Mouse (Mus musculus) spleen, adult 2 months (tissue): Measurements from ENCODE around the gene Npdc1. TPM values are rescaled to one million over a fixed set of nuclear protein-coding genes. Genes with fewer than 3 reads are reported as not detected.

Experiments used
- DNase-seq, 2 experiments: peaks; one replicate each; pipeline versions ENCODE4 v3.0.0 to v3.0.0-alpha.2; 2012 to 2021; ENCODE audit warnings: low spot score in 2 of 2, low read depth in 1 of 2
- H3K27ac ChIP-seq: fragments of 200-500 bp; 2 replicates; pipeline ENCODE4 v1.5.1; 2012; ENCODE audit warnings: low read length, inconsistent platforms; ENCODE audit not compliant: insufficient read depth
- H3K27me3 ChIP-seq: fragments of 200-500 bp; 2 replicates; pipeline ENCODE4 v1.6.1; 2012; ENCODE audit warnings: mild to moderate bottlenecking, moderate library complexity, low read length, inconsistent platforms; ENCODE audit not compliant: control insufficient read depth, insufficient read depth
- H3K36me3 ChIP-seq: fragments of 200-500 bp; 2 replicates; pipeline ENCODE4 v1.6.1; 2012; ENCODE audit warnings: mild to moderate bottlenecking, low read length, inconsistent platforms; ENCODE audit not compliant: control insufficient read depth, insufficient read depth
- H3K4me1 ChIP-seq: fragments of 200-500 bp; 2 replicates; pipeline ENCODE4 v1.6.1; 2011; ENCODE audit warnings: inconsistent platforms; ENCODE audit not compliant: control insufficient read depth, insufficient read depth, insufficient read length
- H3K4me3 ChIP-seq: fragments of 200-500 bp; 2 replicates; pipeline ENCODE4 v1.5.1; 2011; ENCODE audit warnings: mild to moderate bottlenecking, inconsistent platforms; ENCODE audit not compliant: insufficient read depth, insufficient read length; ENCODE audit errors: extremely low read depth
- CTCF ChIP-seq: fragments of 200-500 bp; IDR thresholded peaks from 2 replicates; pipeline ENCODE4 v1.5.1; 2011; ENCODE audit warnings: mild to moderate bottlenecking, inconsistent platforms; ENCODE audit not compliant: insufficient read depth, insufficient read length, insufficient replicate concordance; ENCODE audit errors: extremely low read depth
- POLR2A ChIP-seq: fragments of 200-500 bp; IDR thresholded peaks from 2 replicates; pipeline ENCODE4 v1.6.1; 2011; ENCODE audit warnings: low read depth, low read length, inconsistent platforms
- WGBS: fragments of 180-500 bp; shearing (Covaris S2); methylation state at CpG from one replicate; pipeline ENCODE4 v1.1.7; 2018; 5-methylcytosine and 5-hydroxymethylcytosine counted together
- polyA plus RNA-seq: library from polyadenylated mRNA; depleted of rRNA; stranded (reverse); fragments of >200 nt; gene quantifications from 2 replicates; pipeline ENCODE4 v1.2.3, GENCODE M21; 2012

Npdc1 gene
- polyA plus RNA-seq, 1 experiment, result 31.0 TPM

DNA sequence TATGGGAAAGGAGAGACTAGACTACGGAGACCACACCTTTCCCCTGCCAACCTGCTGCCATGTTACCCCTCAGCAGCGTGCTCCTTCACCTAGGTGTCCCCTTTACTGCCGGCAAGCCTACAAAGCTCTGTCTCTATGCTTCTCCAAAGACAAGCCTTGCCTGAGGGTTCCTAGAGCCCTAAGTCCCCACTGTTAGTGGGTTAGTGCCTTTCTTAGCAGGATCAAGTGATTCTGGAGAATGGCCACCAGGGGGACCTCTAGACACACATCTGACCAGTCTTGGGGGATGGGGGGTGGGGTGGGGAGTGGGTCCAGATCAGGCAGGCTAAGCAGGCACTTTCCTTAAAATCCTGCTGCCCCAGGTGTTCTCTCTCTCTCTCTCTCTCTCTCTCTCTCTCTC, 22.7 kb downstream of the Npdc1 start:
- peak in 1 of 2 experiments; percentile 46 for DNase-seq
- WGBS, result 26% methylated on average over 3 of the region's 3 CpGs
- Histone ChIP-seq H3K27me3 (no peaks in the 10 kb centered on the region), H3K27ac (peak overlapping the region; percentile 76; the same call in 1 of the 2 replicates), H3K4me1 (peaks cover 6% of the 10 kb centered on the region; the same call in 1 of the 2 replicates), H3K4me3 (no peak overlapping the region), H3K36me3 (no peaks in the 10 kb centered on the region)
- TF ChIP-seq POLR2A, result no peak
- peak; percentile 53; the same call in 1 of the 2 replicates for TF ChIP-seq CTCF

- Histone ChIP-seq H3K27ac (peak within 1 kb of the TSS; percentile 76), H3K36me3 (no peaks in the 10 kb centered on the region), H3K27me3 (no peaks in the 10 kb centered on the region), H3K4me3 (no peak within 1 kb of the TSS), H3K4me1 (peaks cover 6% of the 10 kb centered on the region; the same call in 1 of the 2 replicates)
- DNase-seq, result peak in 1 of 2 experiments; percentile 20
- no peak for TF ChIP-seq POLR2A
- no peak for TF ChIP-seq CTCF
- WGBS, result 10% methylated on average over 17 of the region's 17 CpGs
Observed at GRCm38 (mm10) chr2:25422587-25423410, 23.6 kb downstream of the Npdc1 start, which contains the start of gene Fut7. TSS of gene Fut7 (plus strand) at chr2:25423267.

GRCm38 (mm10) chr2:25423626-25424025, 24.5 kb downstream of the Npdc1 start:
- no peak for DNase-seq
- no peaks in the 10 kb centered on the region for H3K36me3 ChIP-seq
- TF ChIP-seq POLR2A (no peak), CTCF (no peak)
- WGBS, result 71% methylated on average over 1 of the region's 1 CpGs
- no peak overlapping the region for H3K4me3 ChIP-seq
- H3K27me3 ChIP-seq, result no peaks in the 10 kb centered on the region
- peaks cover 6% of the 10 kb centered on the region for H3K4me1 ChIP-seq
- peak overlapping the region; percentile 11; the same call in 1 of the 2 replicates for H3K27ac ChIP-seq

- no peak for DNase-seq
- Histone ChIP-seq H3K27ac (no peak overlapping the region), H3K27me3 (no peaks in the 10 kb centered on the region), H3K4me3 (no peak overlapping the region), H3K36me3 (no peaks in the 10 kb centered on the region), H3K4me1 (peaks cover 11% of the 10 kb centered on the region)
- 73% methylated on average over 27 of the region's 27 CpGs for WGBS
- TF ChIP-seq POLR2A (no peak), CTCF (no peak)
Observed at GRCm38 (mm10) chr2:25425481-25425880, 26.3 kb downstream of the Npdc1 start.

DNA sequence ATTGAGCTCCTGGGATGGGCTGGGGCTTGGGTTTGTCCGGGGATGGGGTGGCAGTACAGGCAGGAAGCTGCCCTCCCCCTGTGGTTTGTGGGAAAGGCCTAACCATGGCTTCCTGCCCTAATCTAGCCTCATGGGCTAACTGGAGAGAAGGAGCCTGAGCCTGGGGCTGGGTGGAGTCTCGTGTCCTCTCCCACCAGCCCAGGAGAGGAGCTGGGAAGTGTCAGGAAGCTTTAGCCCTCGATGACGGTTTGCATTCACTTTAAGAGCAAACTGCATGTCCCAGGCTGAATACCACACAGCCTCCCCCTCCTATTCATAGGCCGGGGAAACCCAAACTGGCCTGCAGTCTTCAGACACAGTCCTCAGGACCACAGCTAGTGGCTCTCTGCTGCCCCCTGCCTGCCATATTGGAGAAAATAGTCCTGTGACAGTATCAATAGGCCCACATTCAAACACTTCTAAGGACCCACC, 27.6 kb downstream of the Npdc1 start:
- TF ChIP-seq CTCF, result peak; percentile 66; the same call in 1 of the 2 replicates
- no peak for TF ChIP-seq POLR2A

GRCm38 (mm10) chr2:25427256-25427655, 28.1 kb downstream of the Npdc1 start:
- WGBS, result 88% methylated on average over 5 of the region's 5 CpGs
- Histone ChIP-seq H3K27ac (no peak overlapping the region), H3K4me3 (no peak overlapping the region), H3K4me1 (peaks cover 11% of the 10 kb centered on the region), H3K27me3 (no peaks in the 10 kb centered on the region), H3K36me3 (no peaks in the 10 kb centered on the region)
- no peak for TF ChIP-seq POLR2A
- TF ChIP-seq CTCF, result no peak
- no peak for DNase-seq

More for the DNA sequence above, 27.6 kb downstream of the Npdc1 start:
- DNase-seq, result peak; percentile 58 to 72
- Histone ChIP-seq H3K4me3 (no peak overlapping the region), H3K36me3 (no peaks in the 10 kb centered on the region), H3K27me3 (no peaks in the 10 kb centered on the region), H3K4me1 (peaks cover 11% of the 10 kb centered on the region), H3K27ac (peak overlapping the region; percentile 76)
- 7% methylated on average over 5 of the region's 5 CpGs for WGBS

- Histone ChIP-seq H3K27me3 (no peaks in the 10 kb centered on the region), H3K4me1 (peaks cover 11% of the 10 kb centered on the region), H3K36me3 (no peaks in the 10 kb centered on the region), H3K4me3 (peak within 1 kb of the TSS; percentile 73), H3K27ac (peak within 1 kb of the TSS; percentile 7; the same call in 1 of the 2 replicates)
- peak; percentile 94 for TF ChIP-seq CTCF
- TF ChIP-seq POLR2A, result no peak
- DNase-seq, result peak; percentile 76 to 93
- WGBS, result under 1% methylated on average over 81 of the region's 89 CpGs
Observed at GRCm38 (mm10) chr2:25428442-25429236, 29.5 kb downstream of the Npdc1 start, which contains the start of gene Abca2. TSS of gene Abca2 (plus strand) at chr2:25428703.
